In genomic region chr1:128532632-128533031, GRCm38 (mm10) we compare ENCODE assay signal across 11 mouse cellular contexts. TPM values are rescaled to one million over a fixed set of nuclear protein-coding genes. Genes with fewer than 3 reads are reported as not detected.
DNase-seq lines count a peak whose midpoint lies in the region; ATAC-seq and TF ChIP-seq lines count a peak whose summit lies in the region.
"Had no signal": no experiment of that assay in that cellular context is flagged by ENCODE, and none has a peak within 500 bp of the region (broad histone marks: within the 10 kb centered on the region; RNA-seq: fewer than 3 reads in every experiment).

No protein-coding gene starts in this region.

- no peaks in the 10 kb centered on the region for H3K27me3 ChIP-seq in hindbrain, embryonic 10.5 days (ENCODE audit: insufficient read depth, poor library complexity, severe bottlenecking)
- no peaks in the 10 kb centered on the region for H3K27me3 ChIP-seq in hindbrain, embryonic 12.5 days
- H3K27me3 ChIP-seq in thymus, adult 2 months (ENCODE audit: control insufficient read depth, insufficient read depth, low read length): no peaks in the 10 kb centered on the region
- H3K27me3 ChIP-seq: liver, embryonic 12.5 days; midbrain, embryonic 12.5 days had no signal

- 3% methylated on average over 4 of the region's 4 CpGs for WGBS in hindbrain, embryonic 10.5 days
- 4% methylated on average over 4 of the region's 4 CpGs for WGBS in hindbrain, embryonic 12.5 days
- WGBS in thymus, adult 2 months: 35% methylated on average over 4 of the region's 4 CpGs

- peak overlapping the region; percentile 72 for H3K27ac ChIP-seq in hindbrain, embryonic 10.5 days
- H3K27ac ChIP-seq in hindbrain, embryonic 12.5 days: no peak overlapping the region
- H3K27ac ChIP-seq in thymus, adult 2 months (ENCODE audit: control insufficient read depth, insufficient read depth, low read length): no peak overlapping the region
- H3K27ac ChIP-seq: liver, embryonic 12.5 days; midbrain, embryonic 12.5 days had no signal

- peaks cover 27% of the 10 kb centered on the region for H3K4me1 ChIP-seq in hindbrain, embryonic 10.5 days (replicated peaks)
- H3K4me1 ChIP-seq in hindbrain, embryonic 12.5 days: peaks cover 2% of the 10 kb centered on the region; the same call in 1 of the 2 replicates
- H3K4me1 ChIP-seq in thymus, adult 2 months (replicated peaks; ENCODE audit: control insufficient read depth, insufficient read depth, low read length): peaks cover 10% of the 10 kb centered on the region
- H3K4me1 ChIP-seq: liver, embryonic 12.5 days had no signal

- H3K4me3 ChIP-seq in hindbrain, embryonic 10.5 days: no peak overlapping the region
- no peak overlapping the region for H3K4me3 ChIP-seq in hindbrain, embryonic 12.5 days
- H3K4me3 ChIP-seq in thymus, adult 2 months (ENCODE audit: control insufficient read depth, insufficient read depth, low read length): no peak overlapping the region
- H3K4me3 ChIP-seq: liver, embryonic 12.5 days; midbrain, embryonic 12.5 days had no signal

- H3K9me3 ChIP-seq in hindbrain, embryonic 10.5 days: no peaks in the 10 kb centered on the region
- no peaks in the 10 kb centered on the region for H3K9me3 ChIP-seq in hindbrain, embryonic 12.5 days (replicated peaks)
- H3K9me3 ChIP-seq: liver, embryonic 12.5 days; midbrain, embryonic 12.5 days had no signal

- TF ChIP-seq CTCF in thymus, adult 2 months (IDR thresholded peaks at IDR 0.05; ENCODE audit: borderline replicate concordance, control insufficient read depth, extremely low read depth, insufficient read depth, low read length, poor library complexity): no peak

- no peak for DNase-seq in hindbrain, embryonic 10.5 days (ENCODE audit: low spot score)
- peak; percentile 41 for DNase-seq in thymus, postnatal 0 days (ENCODE audit: low spot score)
- DNase-seq in thymus, adult 2 months: no peak
- DNase-seq in lung, postnatal 10 days: peak; percentile 54
- no peak for DNase-seq in left cerebral cortex, adult 8-10 months (ENCODE audit: low spot score in 2 of 2)
- no peak for DNase-seq in right cerebral cortex, postnatal 4 days
- DNase-seq in ovary, postnatal 10 days (ENCODE audit: low spot score): no peak
- DNase-seq: kidney, adult 18-20 months had no signal

- no peaks in the 10 kb centered on the region for H3K36me3 ChIP-seq in hindbrain, embryonic 10.5 days
- H3K36me3 ChIP-seq in hindbrain, embryonic 12.5 days: no peaks in the 10 kb centered on the region
- no peaks in the 10 kb centered on the region for H3K36me3 ChIP-seq in thymus, adult 2 months (ENCODE audit: control insufficient read depth, insufficient read depth, low read length)
- H3K36me3 ChIP-seq: liver, embryonic 12.5 days; midbrain, embryonic 12.5 days had no signal

- no peak overlapping the region for H3K4me2 ChIP-seq in hindbrain, embryonic 12.5 days (replicated peaks)
- H3K4me2 ChIP-seq: liver, embryonic 12.5 days; midbrain, embryonic 12.5 days had no signal

- TF ChIP-seq POLR2A in thymus, adult 2 months (IDR thresholded peaks at IDR 0.05; ENCODE audit: control insufficient read depth, extremely low read depth, insufficient read depth, low read length, poor library complexity): no peak

- H3K9ac ChIP-seq in hindbrain, embryonic 12.5 days: no peak overlapping the region
- H3K9ac ChIP-seq: liver, embryonic 12.5 days; midbrain, embryonic 12.5 days had no signal

- ATAC-seq in hindbrain, embryonic 12.5 days (ENCODE audit: low FRiP score): no peak
- ATAC-seq: liver, embryonic 12.5 days had no signal

RNA-seq across cellular contexts. Expression of gene Cxcr4, which starts 59.5 kb away (rescaled TPM):
- polyA plus RNA-seq in hindbrain, embryonic 10.5 days (2016; fragmentation: Nextera tagmentation; extraction: Ambion mirVana): 18.5 and 19.0 TPM in 2 replicates
- 17.8 and 18.2 TPM in 2 replicates for polyA plus RNA-seq in hindbrain, embryonic 12.5 days (2016; fragmentation: Nextera tagmentation; extraction: Ambion mirVana)
- 47.1 and 49.8 TPM in 2 replicates for polyA plus RNA-seq in thymus, postnatal 0 days (2015; fragmentation: Nextera tagmentation; extraction: Ambion mirVana)
- 1,143 and 1,279 TPM in 2 replicates for polyA plus RNA-seq in thymus, adult 2 months (2012; rRNA removed)
- 1 to 10 TPM; 2.0 to 2.5 (median 2.2) TPM for total RNA-seq in left cerebral cortex, adult 8-10 months (2022)

Comparison
In these comparisons a context has a peak if more than half of its experiments do, and no peak if none do; other contexts are left out.
1. DNase-seq: peak in thymus, postnatal 0 days (single experiment) and lung, postnatal 10 days (single experiment); none in hindbrain, embryonic 10.5 days (single experiment), thymus, adult 2 months (single experiment), left cerebral cortex, adult 8-10 months (0 of 2), right cerebral cortex, postnatal 4 days (single experiment) and ovary, postnatal 10 days (single experiment).
2. RNA of gene Cxcr4, which starts 59.5 kb away (polyA plus RNA-seq): 1,143 to 1,279 TPM in thymus, adult 2 months; 47.1 to 49.8 TPM in thymus, postnatal 0 days, 18.5 to 19.0 TPM in hindbrain, embryonic 10.5 days and 17.8 to 18.2 TPM in hindbrain, embryonic 12.5 days; every median in the first group is over 10 times any median in the second.